Mouse (Mus musculus): ENCODE data around the gene Mcrip2. TPM values are rescaled to one million over a fixed set of nuclear protein-coding genes. Genes with fewer than 3 reads are reported as not detected.

Gene Mcrip2
- total and polyA plus RNA-seq, 3 experiments, result 234 to 288 (median 254) TPM

DNA sequence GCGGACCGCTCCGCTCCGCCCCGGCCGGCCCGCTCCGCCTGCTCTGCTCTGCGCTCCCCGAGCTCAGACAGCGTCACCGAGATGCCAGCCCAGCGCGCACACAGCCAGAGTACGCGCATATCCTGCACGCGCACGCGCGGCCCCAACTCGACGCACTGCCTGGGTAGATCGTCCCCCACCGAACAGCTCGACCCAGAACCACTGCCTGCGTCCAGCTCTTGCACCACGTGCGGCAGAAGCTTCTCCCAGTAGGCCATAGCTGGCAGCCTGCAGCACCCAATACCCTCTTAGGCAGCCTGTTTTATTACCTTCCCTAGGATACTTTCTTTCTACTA lies 31.5 kb downstream of the Mcrip2 start, which contains the start of gene Rhbdl1:
Gene Rhbdl1 (minus strand): TSS at position 220 of the 335 bp plus-strand sequence.
- 5% methylated on average over 29 of the region's 29 CpGs for WGBS
- H3K27ac ChIP-seq, result peak within 1 kb of the TSS; percentile 73
- peaks cover 2% of the 10 kb centered on the region for H3K79me2 ChIP-seq (replicated peaks; ENCODE audit: control insufficient read depth, insufficient read depth, low read length)
- H3K36me3 ChIP-seq (ENCODE audit: control insufficient read depth, insufficient read depth, low read length), result no peaks in the 10 kb centered on the region
- no peaks in the 10 kb centered on the region for H3K27me3 ChIP-seq (ENCODE audit: control insufficient read depth, insufficient read depth, low read length)
- H3K9ac ChIP-seq (ENCODE audit: low read depth, low read length), result peak within 1 kb of the TSS; percentile 59
- DNase-seq, result peak; percentile 76 to 84
- peak; percentile 51; the same call in 1 of the 2 replicates for TF ChIP-seq EP300 (IDR thresholded peaks at IDR 0.05; ENCODE audit: insufficient read depth, low read depth, low read length)
- no peak for TF ChIP-seq CTCF (IDR thresholded peaks at IDR 0.05)
- peak; percentile 71 for TF ChIP-seq POLR2A (IDR thresholded peaks at IDR 0.05; ENCODE audit: insufficient read depth, low read depth, low read length)
- H3K4me3 ChIP-seq, result peak within 1 kb of the TSS; percentile 40
- intact Hi-C loops (cut with DNase I), result no loop called here
- peaks cover 18% of the 10 kb centered on the region for H3K4me1 ChIP-seq (ENCODE audit: control insufficient read depth, insufficient read depth, low read length)

DNA sequence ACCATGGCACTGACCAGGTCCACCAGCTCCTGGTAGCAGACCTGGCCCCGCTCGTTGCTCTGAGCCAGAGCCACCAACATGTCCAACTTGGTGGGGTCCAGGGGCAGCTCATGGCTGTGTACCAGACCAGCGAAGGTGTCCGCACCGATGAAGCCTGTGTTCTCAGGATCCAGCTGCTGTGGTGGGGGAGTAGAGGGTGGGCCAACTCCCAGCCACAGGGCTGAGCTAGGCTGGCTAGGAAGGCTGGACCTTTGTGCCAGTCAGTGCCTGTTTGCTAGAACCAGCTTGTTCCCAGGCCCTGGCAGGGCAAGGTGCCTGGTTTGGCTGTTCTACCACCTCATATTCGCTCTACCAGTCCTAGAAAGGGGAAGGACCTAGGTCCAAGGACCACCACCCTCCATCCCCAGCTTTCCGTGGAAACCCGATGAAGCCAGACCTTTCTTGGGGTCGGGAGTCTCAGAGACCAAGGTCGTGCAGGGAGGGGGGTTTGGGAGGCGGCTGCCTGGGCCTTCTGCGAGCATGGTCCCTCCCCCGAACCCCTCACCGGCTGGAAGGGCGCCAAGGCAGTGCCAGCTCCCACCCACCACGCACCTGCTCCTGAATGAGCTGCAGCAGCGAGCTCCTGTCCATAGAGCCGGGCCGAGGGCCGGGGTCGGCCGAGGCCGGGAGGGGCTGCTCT lies 32.0 kb downstream of the Mcrip2 start:
- WGBS, result 21% methylated on average over 23 of the region's 23 CpGs
- no peak for DNase-seq
- H3K27ac ChIP-seq, result peak overlapping the region; percentile 73
- peaks cover 23% of the 10 kb centered on the region for H3K4me1 ChIP-seq (ENCODE audit: control insufficient read depth, insufficient read depth, low read length)
- peak overlapping the region; percentile 59 for H3K9ac ChIP-seq (ENCODE audit: low read depth, low read length)
- peaks cover 2% of the 10 kb centered on the region for H3K79me2 ChIP-seq (replicated peaks; ENCODE audit: control insufficient read depth, insufficient read depth, low read length)
- TF ChIP-seq CTCF (IDR thresholded peaks at IDR 0.05) (no peak), EP300 (IDR thresholded peaks at IDR 0.05; ENCODE audit: insufficient read depth, low read depth, low read length) (no peak), POLR2A (IDR thresholded peaks at IDR 0.05; ENCODE audit: insufficient read depth, low read depth, low read length) (peak; percentile 11; the same call in 1 of the 2 replicates)
- no peaks in the 10 kb centered on the region for H3K27me3 ChIP-seq (ENCODE audit: control insufficient read depth, insufficient read depth, low read length)
- intact Hi-C loops (cut with DNase I), result no loop called here
- H3K4me3 ChIP-seq, result peak overlapping the region; percentile 40
- no peaks in the 10 kb centered on the region; the same call in 1 of the 2 replicates for H3K36me3 ChIP-seq (ENCODE audit: control insufficient read depth, insufficient read depth, low read length)

DNA sequence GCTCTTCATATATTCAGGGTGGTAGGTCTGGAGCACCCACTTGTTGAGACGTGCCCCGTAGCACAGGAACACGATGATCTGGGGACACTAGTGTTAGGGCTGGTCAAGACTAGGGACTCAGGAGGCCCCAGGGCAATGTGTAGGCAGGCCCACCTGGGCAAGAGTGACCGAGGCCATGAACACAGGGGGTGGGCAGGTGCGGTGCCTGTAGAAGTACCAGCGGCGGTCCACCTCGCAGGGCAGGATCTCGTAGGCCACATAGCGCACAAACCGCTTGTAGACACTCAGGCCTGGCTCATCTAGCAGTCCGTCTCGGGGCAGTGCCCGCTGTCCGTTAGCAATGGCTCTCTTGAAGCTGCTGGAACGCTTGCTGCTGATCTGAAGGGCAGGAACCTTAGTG lies 32.7 kb downstream of the Mcrip2 start:
- no peaks in the 10 kb centered on the region for H3K27me3 ChIP-seq (ENCODE audit: control insufficient read depth, insufficient read depth, low read length)
- H3K36me3 ChIP-seq (ENCODE audit: control insufficient read depth, insufficient read depth, low read length), result no peaks in the 10 kb centered on the region; the same call in 1 of the 2 replicates
- peak overlapping the region; percentile 59 for H3K9ac ChIP-seq (ENCODE audit: low read depth, low read length)
- DNase-seq, result no peak
- H3K79me2 ChIP-seq (replicated peaks; ENCODE audit: control insufficient read depth, insufficient read depth, low read length), result peaks cover 2% of the 10 kb centered on the region
- TF ChIP-seq EP300 (IDR thresholded peaks at IDR 0.05; ENCODE audit: insufficient read depth, low read depth, low read length), result no peak
- TF ChIP-seq POLR2A (IDR thresholded peaks at IDR 0.05; ENCODE audit: insufficient read depth, low read depth, low read length), result no peak
- no peak for TF ChIP-seq CTCF (IDR thresholded peaks at IDR 0.05)
- H3K4me1 ChIP-seq (ENCODE audit: control insufficient read depth, insufficient read depth, low read length), result peaks cover 26% of the 10 kb centered on the region
- WGBS, result 80% methylated on average over 16 of the region's 16 CpGs
- intact Hi-C loops (cut with DNase I), result no loop called here
- H3K27ac ChIP-seq, result peak overlapping the region; percentile 73; the same call in 1 of the 2 replicates
- H3K4me3 ChIP-seq, result no peak overlapping the region

DNA sequence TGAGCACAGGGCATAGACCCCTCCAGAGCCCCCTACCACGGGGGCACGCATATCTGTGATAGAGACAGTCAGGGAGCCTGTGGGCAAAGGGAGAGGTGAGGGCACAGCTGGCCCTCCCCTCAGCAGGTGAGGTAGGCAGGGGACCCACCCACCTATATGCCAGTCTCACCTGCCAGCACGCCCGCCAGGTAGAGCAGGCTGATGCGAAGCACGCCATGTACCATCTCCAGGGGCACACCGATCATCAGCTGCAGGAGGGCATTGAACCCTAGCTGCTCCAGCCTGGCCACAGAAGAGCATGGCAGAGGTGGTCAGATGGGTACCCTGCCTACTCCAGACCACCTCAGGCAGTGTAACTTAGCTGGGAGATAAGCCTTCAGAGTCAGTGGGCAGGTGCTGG lies 33.3 kb downstream of the Mcrip2 start:
- H3K79me2 ChIP-seq (replicated peaks; ENCODE audit: control insufficient read depth, insufficient read depth, low read length), result peaks cover 2% of the 10 kb centered on the region
- no peak for DNase-seq
- H3K4me3 ChIP-seq, result no peak overlapping the region
- WGBS, result 94% methylated on average over 7 of the region's 7 CpGs
- H3K27ac ChIP-seq, result no peak overlapping the region
- H3K9ac ChIP-seq (ENCODE audit: low read depth, low read length), result no peak overlapping the region
- no peaks in the 10 kb centered on the region; the same call in 1 of the 2 replicates for H3K36me3 ChIP-seq (ENCODE audit: control insufficient read depth, insufficient read depth, low read length)
- H3K27me3 ChIP-seq (ENCODE audit: control insufficient read depth, insufficient read depth, low read length), result no peaks in the 10 kb centered on the region
- peaks cover 26% of the 10 kb centered on the region for H3K4me1 ChIP-seq (ENCODE audit: control insufficient read depth, insufficient read depth, low read length)
- intact Hi-C loops (cut with DNase I), result no loop called here
- TF ChIP-seq POLR2A (IDR thresholded peaks at IDR 0.05; ENCODE audit: insufficient read depth, low read depth, low read length) (no peak), EP300 (IDR thresholded peaks at IDR 0.05; ENCODE audit: insufficient read depth, low read depth, low read length) (no peak), CTCF (IDR thresholded peaks at IDR 0.05) (no peak)

GRCm38 (mm10) chr17:25834595-25835222 lies 33.9 kb downstream of the Mcrip2 start:
- no peak for DNase-seq
- peaks cover 2% of the 10 kb centered on the region for H3K79me2 ChIP-seq (replicated peaks; ENCODE audit: control insufficient read depth, insufficient read depth, low read length)
- H3K4me1 ChIP-seq (ENCODE audit: control insufficient read depth, insufficient read depth, low read length), result peaks cover 26% of the 10 kb centered on the region
- peak overlapping the region; percentile 85; the same call in 1 of the 2 replicates for H3K4me3 ChIP-seq
- peak overlapping the region; percentile 100; the same call in 1 of the 2 replicates for H3K27ac ChIP-seq
- intact Hi-C loops (cut with DNase I), result loop anchor here (5.0 kb wide), 1 partner anchor 33 kb away; the partner anchor contains the start of gene Mcrip2
- H3K36me3 ChIP-seq (ENCODE audit: control insufficient read depth, insufficient read depth, low read length), result no peaks in the 10 kb centered on the region; the same call in 1 of the 2 replicates
- no peak for TF ChIP-seq CTCF (IDR thresholded peaks at IDR 0.05)
- no peak for TF ChIP-seq POLR2A (IDR thresholded peaks at IDR 0.05; ENCODE audit: insufficient read depth, low read depth, low read length)
- no peak for TF ChIP-seq EP300 (IDR thresholded peaks at IDR 0.05; ENCODE audit: insufficient read depth, low read depth, low read length)
- 83% methylated on average over 12 of the region's 12 CpGs for WGBS
- H3K9ac ChIP-seq (ENCODE audit: low read depth, low read length), result 0 out of 2 replicates have a peak overlapping the region, but pooled peaks have one; percentile 19
- H3K27me3 ChIP-seq (ENCODE audit: control insufficient read depth, insufficient read depth, low read length), result no peaks in the 10 kb centered on the region
